Mouse (Mus musculus) hindlimb bud, embryonic 11.5 days (tissue): ENCODE data around the gene Kdm1b.

Experiments used
- DNase-seq: peaks from one replicate; pipeline ENCODE4 v3.0.0-alpha.2; 2012; ENCODE audit warnings: low read depth, low spot score; ENCODE audit errors: extremely low spot score

The Kdm1b gene

DNA sequence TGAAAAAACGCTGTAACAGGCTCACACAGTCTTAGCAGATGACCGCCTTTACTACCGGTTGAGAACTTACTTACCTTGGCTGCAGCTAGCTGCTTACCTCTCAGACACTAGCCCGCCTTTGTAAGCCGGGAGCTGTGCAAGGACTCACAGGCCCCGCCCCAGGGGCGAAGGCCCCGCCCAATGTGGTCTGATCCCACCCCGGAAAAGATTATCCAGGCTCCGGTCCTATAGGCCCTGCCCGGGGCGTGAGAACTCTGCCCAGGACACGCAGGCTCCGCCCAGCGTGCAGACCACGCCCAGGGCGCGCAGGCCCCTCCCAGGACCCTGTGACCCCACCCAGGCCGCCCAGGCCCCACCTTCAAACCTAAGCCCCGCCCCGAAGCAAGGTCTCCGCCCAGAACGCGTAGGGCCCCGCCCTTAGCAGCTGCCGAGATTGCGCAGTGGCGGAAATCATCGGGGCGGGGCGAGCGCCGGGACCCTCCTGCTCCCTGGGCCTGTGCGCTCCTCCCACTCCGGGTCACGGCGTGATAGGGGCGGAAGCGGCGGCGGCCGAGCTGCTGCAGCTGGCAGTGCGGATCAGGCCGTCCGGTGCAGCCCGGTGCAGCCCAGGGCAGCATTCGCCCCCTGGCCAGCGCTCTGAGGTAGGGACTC, at the start of gene Kdm1b:
Gene Kdm1b (plus strand): TSS at position 470 of the 651 bp plus-strand sequence.
- peak; percentile 97 for DNase-seq

- DNase-seq: no peak
Measured at GRCm38 (mm10) chr13:46997355-46997754, 45.9 kb upstream of the Kdm1b start.

- DNase-seq: no peak
Measured at GRCm38 (mm10) chr13:46999498-46999897, 43.8 kb upstream of the Kdm1b start.

GRCm38 (mm10) chr13:47001590-47001989, 41.7 kb upstream of the Kdm1b start:
- no peak for DNase-seq

- DNase-seq: no peak
Measured at GRCm38 (mm10) chr13:47013740-47014139, 29.6 kb upstream of the Kdm1b start.

DNA sequence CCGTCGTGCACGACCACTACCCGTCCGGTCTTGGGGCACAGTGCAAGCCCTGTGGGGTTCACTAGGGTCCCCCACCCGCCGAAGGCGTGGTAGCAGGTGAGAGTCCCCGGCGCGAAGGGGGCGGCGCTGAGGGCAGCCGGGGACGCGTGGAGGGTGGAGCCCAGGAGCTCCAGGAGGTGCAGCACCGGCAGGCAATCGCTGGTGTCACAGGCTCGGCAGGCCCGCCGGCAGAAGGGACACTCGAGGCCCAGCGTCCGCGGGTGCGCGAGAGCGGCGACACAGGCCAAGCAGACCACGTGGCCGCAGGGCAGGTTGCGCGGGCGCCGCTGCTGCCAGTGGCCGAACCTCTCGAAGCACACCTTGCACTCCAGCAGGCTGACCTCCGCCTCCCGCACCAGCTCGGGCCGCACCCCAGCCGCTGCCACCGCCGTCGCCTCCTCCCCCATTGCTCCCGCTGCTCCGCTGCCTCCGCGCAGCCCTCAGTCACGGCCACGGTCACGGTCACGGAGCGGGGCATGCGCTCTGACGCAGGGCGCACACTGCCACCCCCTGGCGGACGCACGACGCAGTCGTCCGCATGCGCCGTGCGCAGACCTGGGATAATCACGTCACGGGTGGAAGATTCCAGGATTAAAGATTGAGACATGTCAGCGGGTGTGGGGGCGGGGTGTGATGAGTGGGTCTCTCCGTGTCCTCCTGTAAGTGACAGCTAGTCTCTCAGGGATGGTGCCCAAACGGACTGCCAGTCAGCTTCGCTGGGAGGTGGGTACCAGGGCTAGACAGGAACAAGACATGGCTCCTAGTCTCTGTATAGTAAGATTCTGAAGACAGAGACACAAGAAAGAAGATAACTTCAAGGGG, 28.7 kb upstream of the Kdm1b start, which contains the start of gene Nhlrc1:
Gene Nhlrc1 (minus strand): TSS at position 517 of the 861 bp plus-strand sequence.
- peak; percentile 33 for DNase-seq

DNA sequence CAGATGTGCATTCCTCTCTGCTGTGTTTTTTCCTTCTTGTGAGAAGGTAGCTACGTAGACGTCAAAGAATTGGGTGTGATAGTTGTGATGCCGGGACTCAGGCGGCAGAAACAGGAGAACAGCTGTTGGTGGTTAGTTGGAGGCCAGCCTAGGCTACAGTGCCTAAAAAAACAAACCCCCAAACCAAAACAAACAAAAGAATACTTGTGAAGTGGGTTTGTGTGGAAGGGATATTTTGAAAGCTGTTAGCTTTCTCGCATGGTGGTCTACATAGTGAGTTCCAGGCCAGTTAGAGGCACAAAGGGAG, 28.2 kb upstream of the Kdm1b start:
- DNase-seq: no peak

DNA sequence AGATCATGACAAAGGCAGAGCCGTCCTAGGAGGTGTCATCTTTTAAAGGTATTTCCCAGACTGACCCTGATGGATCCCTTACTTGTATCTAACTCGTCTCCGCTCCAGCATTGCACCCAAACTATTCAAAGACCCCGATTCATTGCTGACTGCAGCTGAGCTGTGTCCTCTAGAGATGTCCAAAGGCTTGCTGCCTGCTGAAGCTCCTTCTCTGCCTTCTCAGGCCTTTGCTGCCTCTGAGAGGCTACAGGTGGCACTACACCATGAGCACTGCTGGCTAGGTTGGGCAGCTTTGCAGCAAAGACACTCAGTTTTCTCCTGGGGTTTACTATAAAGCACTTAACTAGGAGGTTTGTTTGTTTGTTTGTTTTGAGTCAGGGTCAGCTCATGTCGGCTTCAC, 26.0 kb upstream of the Kdm1b start:
- DNase-seq: no peak

DNA sequence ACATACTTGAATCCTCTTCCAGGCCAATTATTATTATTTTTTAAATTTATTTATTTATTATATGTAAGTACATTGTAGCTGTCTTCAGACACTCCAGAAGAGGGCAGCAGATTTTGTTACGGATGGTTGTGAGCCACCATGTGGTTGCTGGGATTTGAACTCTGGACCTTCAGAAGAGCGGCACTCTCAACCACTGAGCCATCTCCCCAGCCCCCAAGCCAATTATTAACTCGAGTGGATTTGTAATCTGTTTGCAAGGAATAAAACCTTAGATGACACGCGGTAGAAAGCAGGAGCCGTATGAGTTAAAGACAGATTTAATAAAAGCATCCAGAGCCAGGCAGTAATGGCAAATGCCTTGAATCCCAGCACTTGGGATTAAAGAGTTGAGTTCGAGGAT, 23.5 kb upstream of the Kdm1b start:
- DNase-seq: no peak

- DNase-seq: no peak
Measured at GRCm38 (mm10) chr13:47020798-47021197, 22.5 kb upstream of the Kdm1b start.

GRCm38 (mm10) chr13:47030376-47031107, 12.8 kb upstream of the Kdm1b start:
- DNase-seq: no peak

DNA sequence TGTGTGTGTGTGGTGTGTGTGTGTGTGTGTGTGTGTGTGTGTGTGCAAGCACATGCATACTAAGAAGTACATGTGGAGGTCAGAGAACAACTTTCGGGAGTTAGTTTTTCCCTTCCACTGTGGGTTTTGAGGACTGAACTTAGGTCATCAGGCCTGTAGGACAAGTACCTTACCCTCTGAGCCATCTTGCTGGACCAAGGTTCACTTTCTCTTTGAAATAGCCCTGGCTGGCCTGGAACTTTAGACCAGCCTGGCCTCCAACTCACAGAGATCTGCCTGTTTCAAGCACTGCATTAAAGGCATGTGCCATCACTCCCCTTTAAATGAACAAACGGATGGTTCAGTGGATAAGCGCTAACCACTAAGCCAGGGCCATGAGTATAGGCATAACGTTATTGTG, 9.7 kb upstream of the Kdm1b start:
- DNase-seq: no peak

- no peak for DNase-seq
Measured at GRCm38 (mm10) chr13:47037946-47038345, 5.4 kb upstream of the Kdm1b start.

DNA sequence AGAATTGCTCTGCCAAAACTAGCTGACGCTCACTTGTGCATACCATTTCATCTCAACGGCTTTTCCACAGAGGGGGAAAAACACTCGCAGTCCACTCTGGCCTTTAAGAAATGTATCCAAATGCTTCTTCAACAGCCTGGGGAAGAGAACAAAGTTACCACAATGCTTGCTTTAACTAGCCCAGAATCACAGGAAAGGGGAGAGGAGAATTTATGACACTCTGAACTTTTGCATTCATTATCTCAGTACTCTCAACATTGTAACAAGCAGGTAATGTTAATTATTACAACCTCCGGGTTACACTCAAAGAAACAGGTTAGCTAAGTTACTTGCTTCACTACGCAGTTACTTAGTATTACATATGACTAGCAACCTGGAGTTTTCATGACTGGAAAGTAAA, 3.2 kb upstream of the Kdm1b start:
- DNase-seq: no peak

- no peak for DNase-seq
Measured at GRCm38 (mm10) chr13:47042024-47042633, 1.2 kb upstream of the Kdm1b start.

DNA sequence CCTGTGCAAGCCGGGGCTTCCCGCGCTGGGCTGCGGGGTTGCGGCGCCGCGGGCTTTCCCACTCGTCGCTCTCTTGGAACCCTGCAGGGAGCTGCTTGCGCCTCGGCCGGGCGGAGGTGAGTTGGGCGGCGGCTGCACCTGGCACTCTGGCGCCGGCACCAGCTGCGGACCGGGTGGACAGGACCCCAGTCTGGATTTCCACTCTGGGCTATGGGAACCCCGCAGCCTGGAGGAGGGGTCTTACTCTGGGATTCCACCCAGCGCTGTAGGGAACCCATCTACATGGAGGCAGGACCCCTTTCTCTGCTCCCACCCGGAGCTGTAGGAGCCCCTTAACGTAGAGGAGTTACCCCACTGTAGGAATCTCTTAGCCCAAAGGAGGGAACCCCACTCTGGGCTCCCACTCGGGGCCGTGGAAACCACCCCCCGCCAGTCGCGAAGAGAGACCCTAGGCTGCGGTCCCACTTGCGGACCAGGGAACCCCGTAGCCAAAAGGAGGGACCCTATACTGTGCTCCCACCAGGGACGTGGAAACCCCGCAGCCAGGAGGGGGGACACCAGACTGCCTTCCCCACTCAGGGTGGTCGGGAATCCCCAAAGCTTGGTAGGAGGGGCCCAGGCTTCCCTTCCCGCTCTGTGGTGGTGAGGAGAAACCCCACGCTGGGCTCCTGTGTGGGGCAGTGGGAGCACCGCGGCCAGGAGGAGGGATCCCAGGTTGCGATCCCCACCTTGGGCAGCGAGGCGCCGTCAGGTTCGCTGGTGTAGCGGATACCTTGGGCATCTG, 726 bp downstream of the Kdm1b start:
- DNase-seq: no peak

DNA sequence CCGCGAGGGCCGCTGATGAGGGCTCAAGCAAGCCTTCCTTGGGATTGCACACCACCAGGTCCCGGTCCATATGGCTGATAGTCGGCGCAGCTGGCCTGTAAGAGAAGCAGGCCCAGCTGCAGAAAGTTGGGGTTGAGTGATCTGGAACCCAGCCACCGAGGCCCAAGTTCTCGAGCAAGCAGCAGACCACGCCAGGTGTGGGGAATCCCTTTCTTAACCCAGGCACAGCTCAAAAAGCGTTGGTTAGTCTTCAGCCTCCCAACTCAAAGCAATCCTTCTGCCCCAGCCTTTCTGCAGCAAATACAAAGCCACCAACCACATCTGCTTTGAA, 1.3 kb downstream of the Kdm1b start, which contains the start of gene Tpmt:
Gene Tpmt (minus strand): TSS at position 121 of the 331 bp plus-strand sequence.
- DNase-seq: no peak

GRCm38 (mm10) chr13:47047996-47048395, 4.7 kb downstream of the Kdm1b start:
- no peak for DNase-seq

DNA sequence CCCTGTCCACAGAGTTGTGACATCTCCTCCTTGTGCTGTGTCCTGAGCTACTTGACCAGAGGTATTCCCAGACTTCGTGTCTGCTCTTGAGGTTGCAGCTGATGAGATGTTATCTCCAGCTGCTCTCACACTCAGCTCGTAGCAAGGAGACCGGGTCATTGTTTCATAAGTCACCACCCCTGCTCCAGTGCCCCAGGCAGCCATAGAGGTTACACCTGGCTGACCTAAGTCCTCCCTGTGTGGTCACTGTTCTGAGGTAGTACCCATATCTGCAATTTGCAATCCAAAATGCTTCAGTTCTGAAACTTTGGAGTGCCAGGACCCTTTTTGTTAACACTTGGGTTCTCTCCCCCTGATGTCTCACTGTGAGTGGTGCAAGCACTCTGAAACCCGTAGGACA, 6.7 kb downstream of the Kdm1b start:
- DNase-seq: no peak

DNA sequence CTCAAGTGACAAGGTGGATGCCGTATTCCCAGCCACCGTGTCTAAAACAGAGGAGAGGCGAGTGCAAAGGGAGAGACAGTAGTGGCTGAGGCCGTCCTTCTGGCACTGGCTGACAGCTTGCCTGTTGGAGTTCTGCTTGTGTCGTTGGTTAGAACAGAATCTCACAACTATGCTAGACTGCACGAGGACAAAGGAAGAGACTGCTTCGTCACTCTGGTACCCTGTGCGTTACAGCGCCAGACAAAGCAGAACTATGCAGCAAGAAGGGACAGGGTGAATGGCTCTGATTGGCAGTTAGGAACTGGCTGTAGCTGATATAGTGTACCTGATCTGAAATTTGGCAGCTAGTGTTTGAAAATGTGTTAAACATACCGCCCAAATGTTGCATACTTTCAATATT, 10.7 kb downstream of the Kdm1b start:
- no peak for DNase-seq

- no peak for DNase-seq
Measured at GRCm38 (mm10) chr13:47056126-47056525, 12.8 kb downstream of the Kdm1b start.
